Mouse (Mus musculus): ENCODE results near the gene Dnttip2.
"Not testable (repeated sequence)": the region's sequence is repeated elsewhere in the genome, so short reads cannot be mapped to it uniquely, and the experiment has no call there.

Gene Dnttip2

DNA sequence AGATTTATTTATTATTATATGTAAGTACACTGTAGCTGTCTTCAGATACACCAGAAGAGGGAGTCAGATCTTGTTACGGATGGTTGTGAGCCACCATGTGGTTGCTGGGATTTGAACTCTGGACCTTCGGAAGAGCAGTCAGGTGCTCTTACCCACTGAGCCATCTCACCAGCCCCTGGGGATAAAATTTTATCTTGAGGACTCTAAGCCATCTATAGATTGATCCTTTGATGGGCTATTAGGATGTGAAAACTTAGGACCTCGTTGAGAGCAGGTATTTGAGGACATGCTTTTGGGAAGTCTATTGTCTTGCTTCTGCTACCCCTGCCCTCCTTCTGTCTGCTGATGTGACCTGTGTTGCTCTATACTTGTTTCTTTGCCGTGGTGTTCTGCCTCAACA, 15.2 kb downstream of the Dnttip2 start:
- in situ Hi-C loops (cut with MboI, MseI), result not testable (repeated sequence)

- in situ Hi-C loops (cut with MboI, MseI), result no loop called here
These were observed 16.5 kb downstream of the Dnttip2 start for GRCm38 (mm10) chr3:122290696-122291095.

DNA sequence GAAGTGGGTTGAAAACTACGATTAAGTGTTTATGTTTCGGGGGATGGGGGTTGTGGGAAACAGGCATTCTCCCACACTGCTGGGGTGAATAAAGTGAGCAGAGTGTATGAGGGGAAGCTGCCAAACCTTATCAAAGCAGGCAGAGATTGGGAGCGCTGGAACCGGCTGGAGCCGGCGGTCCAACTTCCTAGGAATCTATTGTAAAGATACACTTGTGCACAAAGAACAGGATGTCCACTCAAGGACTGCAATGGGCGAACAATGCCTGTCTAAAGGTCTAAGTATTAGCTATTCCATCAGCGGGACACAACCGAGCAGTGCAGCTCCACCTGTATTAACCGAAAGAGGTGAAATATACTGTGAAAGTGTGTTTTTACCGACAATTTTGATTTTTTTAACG, 17.6 kb downstream of the Dnttip2 start:
- in situ Hi-C loops (cut with MboI, MseI), result no loop called here

DNA sequence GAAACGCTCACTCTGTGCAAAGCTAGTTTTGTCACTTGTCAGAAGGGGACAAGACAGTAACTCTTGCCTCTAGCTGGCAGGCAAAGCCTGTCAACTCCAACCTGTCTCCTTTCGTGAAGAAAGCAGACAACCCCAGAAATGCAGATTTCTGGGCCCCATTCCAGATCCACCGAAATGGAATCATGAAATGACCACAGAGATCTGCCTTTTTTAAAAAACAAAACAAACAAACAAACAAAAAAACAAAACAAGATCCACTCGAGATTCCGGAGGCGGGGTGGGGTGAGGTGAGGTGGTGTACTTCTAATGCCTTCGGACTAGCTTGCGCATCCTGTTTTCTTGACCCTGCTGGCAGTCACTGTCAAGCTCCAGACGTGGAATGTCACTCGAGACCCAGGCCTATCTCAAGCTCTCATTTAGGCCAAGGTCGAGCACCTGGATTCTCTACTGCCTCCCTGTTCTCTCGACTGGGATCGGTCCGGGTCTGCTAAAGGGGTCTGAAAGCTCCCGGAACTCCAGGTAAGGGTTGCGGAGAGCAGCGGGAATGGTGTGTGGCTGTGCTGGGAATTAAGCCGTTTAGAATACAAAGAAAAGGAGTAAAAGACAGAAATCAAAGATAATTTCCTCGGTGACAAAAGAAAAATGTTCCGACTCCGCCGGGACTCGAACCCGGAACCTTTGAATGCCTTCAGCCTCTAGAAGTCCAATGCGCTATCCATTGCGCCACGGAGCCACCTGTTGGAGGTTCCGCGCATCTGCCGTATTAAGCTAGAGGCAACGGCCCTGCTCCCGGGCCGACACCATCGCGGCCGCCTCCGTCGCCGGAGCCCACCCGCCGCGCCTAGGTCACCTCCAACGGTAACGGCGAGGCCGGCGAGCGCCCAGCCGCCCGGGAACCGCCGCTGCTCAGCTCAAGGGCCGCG, 18.4 kb downstream of the Dnttip2 start:
- in situ Hi-C loops (cut with MboI, MseI), result no loop called here

DNA sequence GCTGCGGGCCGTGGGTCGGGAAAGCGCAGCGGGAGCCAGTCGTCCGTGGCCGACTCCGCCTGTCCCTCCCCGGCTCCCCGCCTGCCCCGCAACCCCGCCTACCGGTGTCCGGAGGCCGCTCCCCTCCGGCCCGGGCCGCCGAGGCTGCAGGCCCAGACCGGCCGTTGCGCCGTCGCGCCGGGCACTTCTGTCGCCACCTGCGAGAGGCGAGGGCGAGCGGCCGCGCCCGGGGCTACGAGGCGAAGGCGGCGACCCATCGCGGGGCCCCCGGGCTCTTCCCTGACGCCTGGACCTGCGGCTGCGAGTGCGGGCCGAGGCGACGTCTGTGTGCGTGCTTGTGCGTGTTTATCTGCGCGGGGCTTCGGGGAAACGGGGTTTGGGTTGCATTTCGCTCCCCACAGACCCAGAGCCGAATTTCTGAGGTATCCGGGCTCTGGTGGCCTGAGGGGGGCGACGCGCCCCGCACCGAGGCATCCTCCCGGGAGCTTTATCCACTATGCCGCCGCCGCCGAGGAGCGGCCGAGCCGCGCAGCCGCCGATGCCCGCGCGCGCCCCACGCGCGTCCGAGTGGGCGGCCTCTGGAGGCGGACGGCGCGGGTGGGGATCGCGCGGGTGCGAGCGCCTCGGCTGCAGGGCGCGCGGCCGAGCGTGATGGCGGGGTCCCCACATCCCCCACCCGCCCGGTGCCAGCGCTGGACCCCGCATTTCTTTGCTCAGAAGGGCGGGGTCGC, 19.2 kb downstream of the Dnttip2 start:
- in situ Hi-C loops (cut with MboI, MseI), result no loop called here

GRCm38 (mm10) chr3:122293954-122294850, 20.0 kb downstream of the Dnttip2 start, which contains the start of gene Bcar3:
Gene Bcar3 (plus strand): TSS chr3:122294136.
- in situ Hi-C loops (cut with MboI, MseI), result no loop called here

GRCm38 (mm10) chr3:122295511-122295910, 21.3 kb downstream of the Dnttip2 start:
- in situ Hi-C loops (cut with MboI, MseI), result no loop called here

GRCm38 (mm10) chr3:122296979-122297378, 22.8 kb downstream of the Dnttip2 start:
- in situ Hi-C loops (cut with MboI, MseI), result no loop called here

DNA sequence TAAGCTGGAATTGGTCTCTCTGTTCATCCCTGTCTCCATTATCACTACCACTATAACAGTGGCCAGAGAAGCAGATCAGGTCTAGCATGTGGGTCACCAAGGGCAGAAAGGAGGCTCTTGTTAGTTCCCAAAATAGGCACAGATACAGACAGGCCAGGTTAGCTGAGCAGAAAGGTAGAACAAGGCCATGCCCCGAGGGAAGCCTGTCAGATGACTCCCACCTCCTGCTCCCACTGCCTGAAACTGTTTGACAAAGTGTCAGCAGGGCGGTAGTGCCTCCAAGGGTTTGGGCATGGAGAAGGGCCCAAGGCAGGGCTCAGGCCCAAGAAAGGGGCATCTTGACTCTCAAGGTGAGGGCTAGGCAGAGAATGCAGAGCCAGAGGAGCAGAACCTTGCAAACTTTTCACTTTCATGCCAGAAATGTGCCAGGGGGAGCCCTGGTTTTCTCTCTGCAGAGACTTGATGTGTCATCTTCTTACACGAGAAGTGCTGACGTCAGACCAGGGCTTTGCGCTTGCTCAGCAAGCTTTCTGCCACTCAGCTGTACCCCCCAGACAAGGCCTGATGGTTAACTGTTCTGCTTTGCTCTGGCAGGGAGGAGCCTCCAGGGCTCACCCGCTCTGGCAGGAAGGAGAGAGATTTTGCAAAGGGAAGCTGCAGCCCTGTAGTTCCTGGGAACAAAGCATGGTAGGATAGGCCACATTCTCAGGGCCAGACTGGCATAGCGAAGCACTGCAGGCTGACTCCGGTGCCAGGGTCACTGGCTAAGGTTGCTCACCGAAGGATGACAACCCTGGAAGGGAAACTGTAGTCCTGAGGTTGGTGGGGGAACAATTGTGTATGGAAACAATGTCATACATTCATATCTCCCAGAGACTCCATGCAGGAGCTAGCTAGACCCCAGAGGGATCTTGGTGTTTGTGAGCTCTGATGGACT, 27.1 kb downstream of the Dnttip2 start:
- in situ Hi-C loops (cut with MboI, MseI), result no loop called here

DNA sequence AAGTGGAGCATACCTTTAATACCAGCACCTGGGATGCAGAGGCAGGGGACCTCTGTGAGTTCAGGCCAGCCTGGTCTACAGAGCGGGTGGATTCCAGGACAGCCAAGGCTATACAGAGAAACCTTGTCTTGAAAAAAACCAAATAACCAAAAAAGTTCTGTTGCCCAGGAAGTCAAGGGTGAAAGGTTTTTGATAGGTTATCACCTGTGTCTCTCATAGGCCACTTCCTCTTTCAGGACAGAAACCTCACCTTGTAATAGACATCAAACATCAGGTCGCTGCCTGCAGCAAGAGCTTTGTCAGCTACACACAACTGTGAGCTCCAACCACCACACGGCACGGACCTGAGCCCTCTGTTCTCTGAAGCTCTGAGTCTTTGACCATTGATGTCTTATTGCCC, 30.4 kb downstream of the Dnttip2 start:
- in situ Hi-C loops (cut with MboI, MseI), result no loop called here

GRCm38 (mm10) chr3:122307894-122308671, 33.9 kb downstream of the Dnttip2 start:
- in situ Hi-C loops (cut with MboI, MseI), result no loop called here

GRCm38 (mm10) chr3:122308981-122309380, 34.8 kb downstream of the Dnttip2 start:
- in situ Hi-C loops (cut with MboI, MseI), result no loop called here

- in situ Hi-C loops (cut with MboI, MseI), result loop anchor here (5.0 kb wide), 1 partner anchor 150 kb away; no protein-coding TSS in a partner anchor
These were observed 37.9 kb downstream of the Dnttip2 start for GRCm38 (mm10) chr3:122312078-122312477.

DNA sequence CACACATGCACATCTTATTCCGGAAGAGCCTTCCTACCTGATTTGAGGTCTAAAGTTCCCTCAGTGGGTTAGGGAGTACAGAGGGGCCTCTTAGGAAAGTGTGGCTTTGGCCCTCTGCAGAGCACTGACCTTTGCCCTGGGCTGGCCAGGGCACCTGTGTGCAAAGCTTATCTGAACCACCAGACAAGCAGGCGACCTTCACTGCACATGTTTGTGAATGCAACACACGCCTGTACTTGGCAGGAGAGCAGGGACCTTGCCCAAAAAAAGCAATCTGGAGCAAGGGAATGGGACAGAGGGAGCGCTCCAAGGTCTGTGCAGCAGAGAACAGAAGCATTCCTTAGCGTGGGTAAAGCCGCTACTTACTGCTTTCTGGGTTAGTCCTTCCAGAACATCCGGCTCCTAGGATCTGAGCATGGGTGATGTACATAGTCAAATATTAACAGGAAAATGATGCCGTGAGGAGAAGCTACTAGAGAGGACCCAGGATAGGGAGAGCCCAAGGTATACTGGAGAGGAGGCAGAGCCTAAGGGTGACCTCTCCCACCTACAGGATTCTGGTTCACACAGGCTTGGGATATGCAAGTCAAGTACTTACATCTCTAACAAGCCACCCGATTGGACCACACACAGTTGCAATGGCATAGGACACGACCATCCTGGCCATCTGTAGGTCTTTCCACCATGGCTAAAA, 38.9 kb downstream of the Dnttip2 start:
- in situ Hi-C loops (cut with MboI, MseI), result loop anchor here (5.0 kb wide), 1 partner anchor 149 kb away; no protein-coding TSS in a partner anchor

- in situ Hi-C loops (cut with MboI, MseI), result loop anchor here (5.0 kb wide), 1 partner anchor 148 kb away; no protein-coding TSS in a partner anchor
These were observed 39.7 kb downstream of the Dnttip2 start for GRCm38 (mm10) chr3:122313936-122314335.

DNA sequence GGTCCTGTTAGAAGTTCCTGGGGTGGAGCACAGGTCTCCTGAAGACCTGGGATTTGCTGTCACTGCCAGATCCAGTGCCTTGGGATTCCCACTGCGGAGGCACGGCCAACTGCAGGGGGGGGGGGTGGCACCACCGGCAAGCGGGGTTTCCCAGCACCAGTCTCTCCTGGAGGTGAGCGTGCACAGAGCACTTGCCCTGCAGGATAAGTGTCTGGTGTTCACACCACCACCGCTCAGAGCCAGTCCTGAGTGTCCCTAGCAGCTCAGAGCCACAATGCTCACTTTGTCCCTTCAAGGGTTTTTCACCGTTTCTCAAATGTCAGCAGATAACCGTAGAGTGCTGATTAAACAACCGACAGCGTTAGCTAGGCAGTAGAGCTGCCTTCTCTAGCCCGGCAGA, 42.4 kb downstream of the Dnttip2 start:
- in situ Hi-C loops (cut with MboI, MseI), result loop anchor here (5.0 kb wide), 1 partner anchor 321 kb away; no protein-coding TSS in a partner anchor

GRCm38 (mm10) chr3:122317339-122317738, 43.2 kb downstream of the Dnttip2 start:
- in situ Hi-C loops (cut with MboI, MseI), result loop anchor here (5.0 kb wide), 1 partner anchor 320 kb away; no protein-coding TSS in a partner anchor

DNA sequence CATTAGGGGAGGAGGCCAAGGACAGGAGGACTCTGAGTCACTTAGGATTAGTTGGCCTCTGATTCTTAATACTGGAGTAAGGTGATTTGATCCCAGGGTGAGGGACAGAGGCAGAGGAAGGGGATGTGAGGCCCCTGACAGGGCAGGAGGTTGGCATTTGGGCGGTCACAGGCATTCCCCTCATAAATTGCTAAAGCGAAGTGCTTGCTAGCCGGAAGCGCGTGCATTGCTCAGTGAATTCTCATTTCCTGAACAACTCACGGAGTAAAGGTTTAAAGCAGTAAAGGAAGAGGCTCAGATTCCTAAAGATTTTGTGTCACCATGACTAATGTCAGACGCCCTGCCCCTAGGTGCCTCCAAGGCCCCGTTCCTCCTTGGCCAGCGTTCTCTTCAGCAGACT, 48.0 kb downstream of the Dnttip2 start:
- in situ Hi-C loops (cut with MboI, MseI), result no loop called here

GRCm38 (mm10) chr3:122323841-122324240, 49.7 kb downstream of the Dnttip2 start:
- in situ Hi-C loops (cut with MboI, MseI), result no loop called here
